Mouse (Mus musculus) intestine, embryonic 15.5 days (tissue): Measurements from ENCODE around the gene Naaa. TPM values are rescaled to one million over a fixed set of nuclear protein-coding genes. Genes with fewer than 3 reads are reported as not detected.

Experiments used
- ATAC-seq: fragments of 200-750 bp; cut with Nextera tagmentation; 2 replicates; pipeline ENCODE4 v1.8.0; 2017; ENCODE audit warnings: moderate TSS enrichment, moderate library complexity
- H3K27ac ChIP-seq: fragments of 300-500 bp; sonication (generic); 2 replicates; pipeline ENCODE4 v1.5.1; 2015; ENCODE audit warnings: mild to moderate bottlenecking, inconsistent platforms
- H3K27me3 ChIP-seq: fragments of 300-500 bp; sonication (generic); replicated peaks from 2 replicates; pipeline ENCODE4 v1.6.1; 2015; ENCODE audit warnings: inconsistent platforms
- H3K36me3 ChIP-seq: fragments of 300-500 bp; sonication (generic); 2 replicates; pipeline ENCODE4 v1.6.1; 2015; ENCODE audit warnings: inconsistent platforms
- H3K4me1 ChIP-seq: fragments of 300-500 bp; sonication (generic); replicated peaks from 2 replicates; pipeline ENCODE4 v1.6.1; 2015; ENCODE audit warnings: inconsistent platforms
- H3K4me2 ChIP-seq: fragments of 300-500 bp; sonication (generic); replicated peaks from 2 replicates; pipeline ENCODE4 v1.6.1; 2015; ENCODE audit warnings: mild to moderate bottlenecking, inconsistent platforms
- H3K4me3 ChIP-seq: fragments of 300-500 bp; sonication (generic); replicated peaks from 2 replicates; pipeline ENCODE4 v1.5.1; 2015; ENCODE audit warnings: inconsistent platforms
- H3K9ac ChIP-seq: fragments of 300-500 bp; sonication (generic); 2 replicates; pipeline ENCODE4 v1.6.1; 2015; ENCODE audit warnings: inconsistent platforms
- H3K9me3 ChIP-seq: fragments of 300-500 bp; sonication (generic); 2 replicates; pipeline ENCODE4 v1.6.1; 2016; ENCODE audit warnings: inconsistent platforms
- whole genome bisulfite sequencing: fragments of 180-500 bp; shearing (Covaris S2); methylation state at CpG from one replicate; pipeline ENCODE4 v1.1.7; 2015; 5-methylcytosine and 5-hydroxymethylcytosine counted together
- polyA plus RNA-seq: library from polyadenylated mRNA; unstranded; fragments of >200 nt; fragmentation: Nextera tagmentation; extraction: Ambion mirVana; gene quantifications from 2 replicates; pipeline ENCODE4 v1.2.1, GENCODE M21; 2015

Gene Naaa
- polyA plus RNA-seq, 1 experiment from 2014 or later, result 26.8 TPM

GRCm38 (mm10) chr5:92252797-92253343 is 25.1 kb downstream of the Naaa start:
- Histone ChIP-seq H3K4me2 (no peak overlapping the region), H3K36me3 (no peaks in the 10 kb centered on the region), H3K4me3 (no peak overlapping the region), H3K9me3 (0 out of 2 replicates have a peak, but pooled peaks cover 2% of the 10 kb centered on the region), H3K27me3 (no peaks in the 10 kb centered on the region), H3K4me1 (no peaks in the 10 kb centered on the region), H3K9ac (no peak overlapping the region), H3K27ac (no peak overlapping the region)
- no peak for ATAC-seq
- WGBS, result 19% methylated on average over 18 of the region's 18 CpGs

GRCm38 (mm10) chr5:92252031-92252430 is 25.9 kb downstream of the Naaa start:
- H3K36me3 ChIP-seq, result no peaks in the 10 kb centered on the region
- H3K9me3 ChIP-seq, result 0 out of 2 replicates have a peak, but pooled peaks cover 2% of the 10 kb centered on the region
- no peaks in the 10 kb centered on the region for H3K4me1 ChIP-seq
- H3K4me2 ChIP-seq, result no peak overlapping the region
- H3K9ac ChIP-seq, result no peak overlapping the region
- no peak overlapping the region for H3K27ac ChIP-seq
- WGBS, result 89% methylated on average over 6 of the region's 6 CpGs
- no peaks in the 10 kb centered on the region for H3K27me3 ChIP-seq
- H3K4me3 ChIP-seq, result no peak overlapping the region
- ATAC-seq, result no peak

GRCm38 (mm10) chr5:92248614-92249013 is 29.4 kb downstream of the Naaa start:
- H3K9me3 ChIP-seq, result 0 out of 2 replicates have a peak, but pooled peaks cover 2% of the 10 kb centered on the region
- no peak overlapping the region for H3K27ac ChIP-seq
- ATAC-seq, result no peak
- WGBS, result 78% methylated on average over 11 of the region's 11 CpGs
- no peak overlapping the region for H3K9ac ChIP-seq
- no peak overlapping the region for H3K4me2 ChIP-seq
- H3K36me3 ChIP-seq, result no peaks in the 10 kb centered on the region
- no peaks in the 10 kb centered on the region for H3K27me3 ChIP-seq
- no peak overlapping the region for H3K4me3 ChIP-seq
- no peaks in the 10 kb centered on the region for H3K4me1 ChIP-seq

- Histone ChIP-seq H3K9ac (no peak overlapping the region), H3K27ac (no peak overlapping the region), H3K9me3 (0 out of 2 replicates have a peak, but pooled peaks cover 2% of the 10 kb centered on the region), H3K4me2 (no peak overlapping the region), H3K4me1 (no peaks in the 10 kb centered on the region), H3K27me3 (no peaks in the 10 kb centered on the region), H3K4me3 (no peak overlapping the region), H3K36me3 (no peaks in the 10 kb centered on the region)
- WGBS, result 90% methylated on average over 9 of the region's 9 CpGs
- no peak for ATAC-seq
Measured at GRCm38 (mm10) chr5:92245483-92245882, 32.5 kb downstream of the Naaa start.

- no peak for ATAC-seq
- H3K4me2 ChIP-seq, result no peak overlapping the region
- WGBS, result 96% methylated on average over 2 of the region's 2 CpGs
Measured at GRCm38 (mm10) chr5:92244900-92245299, 33.1 kb downstream of the Naaa start.

GRCm38 (mm10) chr5:92240769-92241168 is 37.2 kb downstream of the Naaa start:
- H3K9ac ChIP-seq, result no peak overlapping the region
- WGBS, result 95% methylated on average over 12 of the region's 12 CpGs
- no peaks in the 10 kb centered on the region for H3K4me1 ChIP-seq
- no peaks in the 10 kb centered on the region for H3K9me3 ChIP-seq
- no peaks in the 10 kb centered on the region for H3K27me3 ChIP-seq
- no peak for ATAC-seq
- no peak overlapping the region for H3K27ac ChIP-seq
- H3K36me3 ChIP-seq, result no peaks in the 10 kb centered on the region
- no peak overlapping the region for H3K4me3 ChIP-seq
- no peak overlapping the region for H3K4me2 ChIP-seq

More at GRCm38 (mm10) chr5:92244900-92245299, 33.1 kb downstream of the Naaa start:
- Histone ChIP-seq H3K4me1 (no peaks in the 10 kb centered on the region), H3K27ac (no peak overlapping the region), H3K27me3 (no peaks in the 10 kb centered on the region), H3K9ac (no peak overlapping the region), H3K4me3 (no peak overlapping the region), H3K9me3 (0 out of 2 replicates have a peak, but pooled peaks cover 2% of the 10 kb centered on the region), H3K36me3 (no peaks in the 10 kb centered on the region)

- Histone ChIP-seq H3K4me3 (no peak overlapping the region), H3K4me1 (no peaks in the 10 kb centered on the region), H3K9ac (no peak overlapping the region), H3K4me2 (peak overlapping the region; percentile 37), H3K36me3 (no peaks in the 10 kb centered on the region), H3K9me3 (no peaks in the 10 kb centered on the region), H3K27me3 (no peaks in the 10 kb centered on the region), H3K27ac (no peak overlapping the region)
- 50% methylated on average over 29 of the region's 29 CpGs for WGBS
- peak; percentile 55 for ATAC-seq
Measured at GRCm38 (mm10) chr5:92239333-92240232, 38.4 kb downstream of the Naaa start.

- H3K4me3 ChIP-seq, result 0 out of 2 replicates have a peak overlapping the region, but pooled peaks have one; percentile 4
- H3K9me3 ChIP-seq, result no peaks in the 10 kb centered on the region
- peak overlapping the region; percentile 48; the same call in 1 of the 2 replicates for H3K27ac ChIP-seq
- no peaks in the 10 kb centered on the region for H3K27me3 ChIP-seq
- H3K4me1 ChIP-seq, result no peaks in the 10 kb centered on the region
- H3K9ac ChIP-seq, result no peak overlapping the region
- H3K4me2 ChIP-seq, result peak overlapping the region; percentile 33
- H3K36me3 ChIP-seq, result no peaks in the 10 kb centered on the region
- peak; percentile 84 for ATAC-seq
- 10% methylated on average over 5 of the region's 5 CpGs for WGBS
Measured at GRCm38 (mm10) chr5:92234939-92235557, 42.9 kb downstream of the Naaa start.

- Histone ChIP-seq H3K4me1 (no peaks in the 10 kb centered on the region), H3K36me3 (no peaks in the 10 kb centered on the region), H3K4me3 (no peak overlapping the region), H3K9me3 (no peaks in the 10 kb centered on the region), H3K4me2 (no peak overlapping the region), H3K27me3 (no peaks in the 10 kb centered on the region), H3K9ac (no peak overlapping the region), H3K27ac (no peak overlapping the region)
- 95% methylated on average over 4 of the region's 4 CpGs for WGBS
- no peak for ATAC-seq
Measured at GRCm38 (mm10) chr5:92233366-92233765, 44.6 kb downstream of the Naaa start.

GRCm38 (mm10) chr5:92231836-92232235 is 46.1 kb downstream of the Naaa start:
- Histone ChIP-seq H3K27me3 (no peaks in the 10 kb centered on the region), H3K4me1 (no peaks in the 10 kb centered on the region), H3K4me2 (no peak overlapping the region), H3K9me3 (no peaks in the 10 kb centered on the region), H3K9ac (no peak overlapping the region), H3K4me3 (no peak overlapping the region), H3K36me3 (no peaks in the 10 kb centered on the region), H3K27ac (no peak overlapping the region)
- WGBS, result 84% methylated on average over 10 of the region's 10 CpGs
- no peak for ATAC-seq

- ATAC-seq, result no peak
- H3K4me2 ChIP-seq, result no peak overlapping the region
- no peak overlapping the region for H3K27ac ChIP-seq
- no peaks in the 10 kb centered on the region for H3K27me3 ChIP-seq
- no peaks in the 10 kb centered on the region for H3K36me3 ChIP-seq
- H3K9ac ChIP-seq, result no peak overlapping the region
- no peaks in the 10 kb centered on the region for H3K9me3 ChIP-seq
- 83% methylated on average over 11 of the region's 11 CpGs for WGBS
- H3K4me3 ChIP-seq, result no peak overlapping the region
- no peaks in the 10 kb centered on the region for H3K4me1 ChIP-seq
Measured at GRCm38 (mm10) chr5:92230306-92230705, 47.7 kb downstream of the Naaa start.

- Histone ChIP-seq H3K4me2 (no peak overlapping the region), H3K4me1 (no peaks in the 10 kb centered on the region)
Measured at GRCm38 (mm10) chr5:92229514-92229913, 48.5 kb downstream of the Naaa start.

More at GRCm38 (mm10) chr5:92229514-92229913, 48.5 kb downstream of the Naaa start:
- H3K4me3 ChIP-seq, result no peak overlapping the region
- WGBS, result 91% methylated on average over 3 of the region's 3 CpGs
- no peaks in the 10 kb centered on the region for H3K27me3 ChIP-seq
- H3K36me3 ChIP-seq, result no peaks in the 10 kb centered on the region
- H3K9ac ChIP-seq, result no peak overlapping the region
- no peak overlapping the region for H3K27ac ChIP-seq
- ATAC-seq, result no peak
- H3K9me3 ChIP-seq, result no peaks in the 10 kb centered on the region
